Mouse (Mus musculus) NIH3T3 (cell line): ENCODE results near the gene Psmd2.

Experiments
- DNase-seq: peaks from one replicate; pipeline ENCODE4 v3.0.0-alpha.2; 2012; ENCODE audit warnings: low read depth

Psmd2 gene

DNA sequence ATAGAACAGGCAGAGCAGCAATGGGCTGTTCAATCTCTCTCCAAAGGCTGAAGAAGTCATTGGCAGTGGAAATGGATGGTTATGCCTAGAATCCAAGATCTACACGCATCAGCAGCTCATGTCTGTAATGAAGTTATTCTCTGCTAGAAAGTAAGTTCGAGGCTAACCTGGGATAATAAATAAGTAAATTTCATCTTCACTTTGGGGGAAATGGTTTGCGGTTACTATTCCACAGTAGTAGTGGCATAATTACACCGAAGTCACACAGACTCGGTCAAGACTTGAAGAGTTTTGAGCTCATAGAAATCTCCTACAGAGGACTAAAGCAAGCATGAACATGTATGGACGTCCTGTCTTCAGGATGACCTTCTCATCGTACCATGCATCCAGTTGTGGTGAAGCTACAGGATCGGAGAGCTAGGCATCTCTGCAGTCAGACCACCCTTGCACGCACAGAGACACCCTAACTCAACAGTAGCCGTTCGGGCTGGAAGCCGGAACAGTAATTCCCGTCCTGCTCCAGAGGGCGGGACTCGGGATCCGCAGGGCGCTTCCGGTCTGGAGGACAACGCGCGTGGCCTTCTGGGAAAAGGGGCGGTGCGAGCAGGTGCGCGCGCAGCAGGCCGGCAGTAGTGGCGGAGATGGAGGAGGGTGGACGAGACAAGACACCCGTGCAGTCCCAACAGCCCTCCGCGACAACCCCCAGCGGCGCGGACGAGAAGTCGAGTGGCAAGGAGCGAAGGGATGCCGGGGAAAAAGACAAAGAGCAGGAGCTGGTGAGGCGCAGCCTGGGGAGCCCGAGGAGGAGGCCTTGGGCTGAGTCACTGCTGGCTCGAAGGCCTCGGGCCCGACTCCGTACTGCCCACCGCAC lies at the start of gene Psmd2:
TSS of gene Psmd2 (plus strand) at position 577 of the 871 bp plus-strand sequence.
- DNase-seq: peak; percentile 97

DNA sequence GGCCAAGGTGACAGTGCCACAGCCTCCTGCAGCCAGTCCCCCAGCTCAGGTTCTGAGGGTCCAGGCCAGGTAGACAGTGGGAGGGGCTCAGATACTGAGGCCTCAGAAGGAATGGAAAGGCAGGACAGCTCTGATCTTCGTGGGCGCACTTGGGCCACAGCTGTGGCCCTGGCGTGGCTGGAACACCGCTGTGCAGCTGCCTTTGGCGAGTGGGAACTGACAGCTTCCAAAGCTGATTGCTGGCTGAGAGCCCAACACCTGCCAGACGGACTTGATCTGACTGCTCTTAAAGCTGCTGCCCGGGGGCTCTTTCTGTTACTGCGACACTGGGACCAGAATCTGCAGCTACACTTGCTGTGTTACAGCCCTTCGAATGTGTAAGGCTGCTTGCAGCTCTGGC lies 46.7 kb upstream of the Psmd2 start:
- no peak for DNase-seq

- peak; percentile 92 for DNase-seq
Measured at GRCm38 (mm10) chr16:20610501-20611356, 40.7 kb upstream of the Psmd2 start.

GRCm38 (mm10) chr16:20611357-20612227 lies 39.9 kb upstream of the Psmd2 start, which contains the start of the genes Eef1akmt4, Gm49333 and Alg3:
TSS of gene Eef1akmt4 (plus strand) at chr16:20611593.
TSS of gene Gm49333 (plus strand) at chr16:20611610.
TSS of gene Alg3 (minus strand) at chr16:20611735.
- DNase-seq: peak; percentile 93

- peak; percentile 59 for DNase-seq
Measured at GRCm38 (mm10) chr16:20619541-20620398, 31.7 kb upstream of the Psmd2 start.

DNA sequence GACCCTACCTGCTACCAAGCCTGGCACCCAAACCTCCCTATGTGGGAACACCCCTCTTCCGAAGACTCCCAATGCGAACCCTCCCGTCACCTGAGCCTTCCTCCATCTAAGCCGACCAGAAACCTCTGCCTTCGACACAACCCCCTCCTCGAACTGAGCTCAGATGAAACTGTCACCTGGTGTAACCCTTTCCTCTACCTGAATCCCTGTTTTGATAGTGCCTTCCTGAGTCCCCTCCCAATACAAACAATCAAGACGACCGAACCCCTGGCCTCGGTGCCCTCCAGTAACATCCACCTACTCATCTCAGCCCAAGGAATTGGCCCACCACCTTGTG lies 31.1 kb upstream of the Psmd2 start:
- no peak for DNase-seq

DNA sequence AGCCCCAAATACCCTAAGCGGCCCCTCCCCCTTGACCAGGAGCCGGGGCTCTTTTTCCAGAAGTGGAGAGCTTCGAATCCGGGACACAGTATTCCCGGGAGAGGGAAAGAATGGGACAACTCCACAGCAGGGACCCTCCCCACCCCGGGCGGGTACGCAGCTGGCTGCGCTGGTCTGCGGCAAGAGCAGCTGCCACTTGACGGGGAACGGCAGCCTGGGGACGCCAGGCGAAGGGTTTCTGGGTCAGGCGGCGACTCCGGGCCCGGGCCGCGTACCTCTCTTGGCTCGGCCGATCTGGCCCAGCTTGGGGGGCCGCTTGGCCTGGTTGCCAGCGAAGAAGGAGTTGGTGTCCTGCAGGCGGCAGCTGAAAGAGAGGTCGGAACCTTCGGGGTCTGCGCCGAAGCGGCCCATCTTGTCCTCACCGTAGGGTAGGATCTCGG lies 30.7 kb upstream of the Psmd2 start:
- DNase-seq: no peak

DNA sequence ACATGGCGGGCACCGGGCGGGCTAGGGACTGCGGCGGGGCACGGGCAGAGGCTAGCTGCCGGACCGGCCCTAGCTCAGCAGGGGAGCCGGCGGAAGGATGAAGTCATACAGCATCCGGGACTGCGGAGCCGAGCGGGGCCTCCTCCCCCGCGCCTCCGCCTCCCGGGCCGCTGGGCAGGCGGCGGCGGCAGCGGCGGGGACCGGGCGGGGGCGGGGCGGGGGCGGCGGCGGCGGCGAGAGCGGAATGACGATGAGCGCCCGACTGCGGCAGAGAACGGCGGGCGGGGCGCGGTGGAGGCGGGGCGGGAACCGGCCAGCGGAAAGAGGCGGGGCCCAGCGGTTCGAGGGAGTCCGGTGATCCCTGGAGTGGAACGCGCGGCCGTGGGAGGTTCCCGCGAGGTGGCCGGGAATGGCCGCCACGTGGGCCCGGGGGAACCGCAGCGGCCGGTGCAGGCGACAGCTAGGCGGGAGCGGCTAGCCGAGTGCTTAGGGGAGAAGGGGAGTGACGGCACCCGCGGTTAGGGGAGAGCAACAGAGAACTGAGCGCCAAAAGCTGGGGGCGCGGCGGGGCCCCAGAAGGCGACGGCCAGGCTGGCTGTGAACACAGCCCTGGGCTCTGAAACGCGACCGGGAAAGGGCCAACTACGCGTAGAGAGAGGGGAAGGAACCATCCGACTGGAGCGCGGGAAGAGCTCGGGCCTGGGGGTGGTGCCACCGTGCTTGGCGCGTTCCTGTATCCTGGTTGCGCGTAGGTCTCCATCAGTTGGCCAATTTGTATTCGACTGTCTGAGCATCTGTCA lies 30.1 kb upstream of the Psmd2 start, which contains the start of gene Camk2n2:
TSS of gene Camk2n2 (minus strand) at position 97 of the 800 bp plus-strand sequence.
- DNase-seq: peak; percentile 74

- peak; percentile 91 for DNase-seq
Measured at GRCm38 (mm10) chr16:20621991-20622685, 29.3 kb upstream of the Psmd2 start.

GRCm38 (mm10) chr16:20623211-20623610 lies 28.2 kb upstream of the Psmd2 start:
- DNase-seq: peak; percentile 37

DNA sequence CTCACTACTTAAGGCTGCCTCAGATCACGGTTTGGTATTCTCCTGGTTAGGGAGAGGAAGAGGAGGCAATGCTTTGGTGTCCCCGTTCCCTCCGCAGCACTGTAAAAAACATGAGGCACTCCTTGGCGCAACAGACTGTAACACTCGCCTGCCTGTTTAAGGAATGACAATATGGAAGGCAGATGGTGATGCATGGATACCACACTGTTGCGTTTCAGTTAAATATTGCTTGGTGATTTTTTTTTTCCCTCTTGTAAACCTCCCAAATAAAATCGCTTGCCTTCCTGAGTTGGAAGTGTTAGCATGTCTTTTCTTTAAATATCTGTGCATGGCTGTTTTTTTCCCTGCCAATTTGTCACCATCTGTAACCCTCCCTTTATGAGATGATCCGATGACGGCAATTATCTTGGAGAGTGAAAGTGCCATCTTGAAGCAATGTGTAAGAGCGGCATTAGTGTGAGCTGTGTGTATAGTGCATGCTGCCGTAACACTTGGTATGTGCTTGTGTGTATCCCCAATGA lies 22.5 kb upstream of the Psmd2 start:
- DNase-seq: no peak

DNA sequence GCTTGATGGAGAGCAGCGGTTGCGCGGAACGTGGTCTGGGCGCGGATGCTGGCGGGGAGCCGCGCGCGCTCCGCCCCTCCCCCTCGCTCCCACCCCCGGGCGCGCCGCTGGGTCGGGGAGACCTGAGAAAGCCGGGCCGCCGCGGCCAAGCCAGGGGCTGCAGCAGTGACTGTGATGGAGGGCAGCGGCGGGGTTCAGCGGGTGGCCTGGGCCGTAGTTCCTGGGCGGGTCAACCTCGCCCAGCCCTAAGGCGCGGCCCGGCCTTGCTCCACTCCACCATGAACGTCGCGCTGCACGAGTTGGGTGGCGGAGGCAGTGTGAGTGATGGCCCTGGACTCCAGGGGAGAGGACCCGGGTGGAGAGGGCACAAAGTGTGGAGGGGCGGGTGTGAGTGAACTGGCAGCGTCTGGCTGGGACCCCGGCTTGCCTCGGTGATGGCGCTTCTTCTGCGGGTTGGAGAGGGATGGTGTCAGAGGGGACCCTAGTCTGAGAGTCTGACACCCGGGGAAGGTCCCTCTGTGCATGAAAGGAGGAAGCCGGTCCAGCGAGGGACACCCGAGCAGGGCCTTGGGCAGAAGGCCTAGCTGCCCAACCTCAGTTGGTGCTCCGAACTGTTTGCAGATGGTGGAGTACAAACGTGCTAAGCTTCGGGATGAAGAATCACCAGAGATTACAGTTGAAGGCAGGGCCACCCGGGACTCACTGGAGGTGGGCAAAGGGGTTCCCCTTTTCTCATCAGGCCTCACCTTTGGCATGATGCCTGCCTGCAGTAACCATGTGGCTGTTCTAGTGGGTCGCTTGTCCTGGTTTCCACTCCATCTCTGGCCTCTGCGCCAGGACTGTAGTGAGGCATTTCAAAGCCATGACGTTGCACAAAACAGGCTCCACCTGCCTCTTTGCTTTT lies 21.5 kb upstream of the Psmd2 start, which contains the start of gene Ece2:
TSS of gene Ece2 (plus strand) at position 98 of the 904 bp plus-strand sequence.
- peak; percentile 55 for DNase-seq

DNA sequence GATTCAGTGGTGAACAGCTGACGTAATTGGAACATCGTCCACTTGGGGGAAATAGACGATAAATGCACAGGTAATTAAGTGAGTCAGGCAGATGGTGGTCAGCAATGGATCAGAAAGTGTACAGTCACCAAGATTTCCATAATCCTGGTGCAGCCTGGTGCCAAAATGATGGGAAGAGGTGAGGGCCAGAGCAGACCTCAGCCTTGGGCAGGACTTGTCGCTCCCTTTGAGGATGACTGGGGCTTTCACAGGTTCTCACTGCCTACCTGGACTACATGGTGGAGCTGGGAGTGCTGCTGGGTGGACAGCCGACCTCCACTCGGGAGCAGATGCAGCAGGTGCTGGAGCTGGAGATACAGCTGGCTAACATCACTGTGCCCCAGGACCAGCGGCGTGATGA lies 14.0 kb upstream of the Psmd2 start:
- no peak for DNase-seq

DNA sequence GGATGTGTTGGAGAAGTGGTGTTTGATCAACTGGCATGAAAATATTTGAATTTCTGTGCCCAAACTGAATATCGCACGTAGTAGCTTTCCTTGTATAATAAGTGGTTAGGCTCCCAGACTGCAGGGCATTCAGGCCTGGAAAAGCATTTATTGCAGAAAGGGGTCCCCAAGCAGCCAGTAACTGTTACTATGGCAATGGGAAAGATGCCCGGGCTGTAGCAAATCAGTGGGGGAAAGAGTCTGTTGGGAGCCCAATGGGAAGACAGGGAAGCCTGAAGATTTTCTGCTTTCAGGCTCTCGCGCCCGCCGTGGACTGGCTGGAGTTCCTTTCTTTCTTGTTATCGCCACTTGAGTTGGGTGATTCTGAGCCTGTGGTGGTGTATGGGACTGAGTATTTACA lies 13.1 kb upstream of the Psmd2 start:
- DNase-seq: no peak

DNA sequence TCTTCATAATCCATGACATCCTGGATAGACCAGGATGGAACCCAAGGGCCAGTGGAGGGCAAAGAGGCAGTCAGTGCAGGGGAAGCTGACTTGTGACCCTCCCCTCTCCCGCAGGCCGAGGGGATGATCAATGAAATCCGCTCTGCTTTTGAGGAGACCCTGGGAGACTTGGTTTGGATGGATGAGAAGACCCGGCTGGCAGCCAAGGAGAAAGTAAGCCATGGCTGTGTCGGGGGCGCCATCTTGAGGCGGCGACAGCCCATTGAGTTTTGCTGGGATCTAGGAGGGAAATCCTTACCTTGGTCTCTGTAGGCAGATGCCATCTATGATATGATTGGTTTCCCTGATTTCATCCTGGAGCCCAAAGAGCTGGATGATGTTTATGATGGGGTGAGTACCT lies 9.3 kb upstream of the Psmd2 start:
- DNase-seq: peak; percentile 87

- no peak for DNase-seq
Measured at GRCm38 (mm10) chr16:20643911-20644310, 7.5 kb upstream of the Psmd2 start.

DNA sequence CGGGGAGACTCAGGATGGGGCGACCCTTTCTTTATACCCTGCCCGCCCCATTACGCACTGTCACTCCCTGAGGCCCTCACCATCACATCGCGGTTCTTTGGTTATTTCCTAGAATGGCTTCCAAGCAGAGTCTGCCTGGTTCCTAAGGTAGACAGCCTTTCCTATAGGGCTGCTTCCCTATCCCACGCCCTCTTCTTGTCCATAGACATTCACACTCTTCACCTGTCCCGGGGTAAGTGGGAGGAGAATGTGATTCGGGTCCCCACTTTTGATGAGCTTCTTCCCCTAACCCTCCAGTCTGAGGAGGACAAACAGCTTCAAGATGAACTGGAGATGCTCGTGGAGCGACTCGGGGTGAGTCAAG lies 477 bp downstream of the Psmd2 start:
- DNase-seq: no peak

- no peak for DNase-seq
Measured at GRCm38 (mm10) chr16:20653315-20653714, 1.9 kb downstream of the Psmd2 start.
